Mouse (Mus musculus): ENCODE results near the gene Vmp1. TPM values are rescaled to one million over a fixed set of nuclear protein-coding genes. Genes with fewer than 3 reads are reported as not detected.

Gene Vmp1
- polyA plus RNA-seq, 1 experiment from 2014 or later, result 109 TPM

MicroRNAs within 50 kb of the gene (microRNA counts, 519-probe panel; counts per million panel counts)
- microRNA mmu-miR-21, result 6,586 counts per million, percentile 83 among the panel's probes with 10 or more counts

Small RNA genes lying within 50 kb of the gene (microRNA-seq; reads per million reads assigned to microRNA genes)
- gene Mir21a, result 34,928 reads per million, percentile 98 among the genes with 10 or more reads in this experiment

Other genes starting within 250 kb of the Vmp1 start
- gene Rnft1, start 199.2 kb downstream of the Vmp1 start, polyA plus RNA-seq (2016; fragmentation: Nextera tagmentation; extraction: Ambion mirVana), result 45.3 and 46.8 TPM in 2 replicates
- gene Rps6kb1, start 139.0 kb downstream of the Vmp1 start, polyA plus RNA-seq (2016; fragmentation: Nextera tagmentation; extraction: Ambion mirVana), result 56.8 and 57.1 TPM in 2 replicates
- 11.1 and 11.4 TPM in 2 replicates for gene Tubd1, start 138.8 kb downstream of the Vmp1 start, polyA plus RNA-seq (2016; fragmentation: Nextera tagmentation; extraction: Ambion mirVana)
- gene Ptrh2, start 149 bp upstream of the Vmp1 start, polyA plus RNA-seq (2016; fragmentation: Nextera tagmentation; extraction: Ambion mirVana), result 21.5 TPM in 2 replicates
- gene Cltc, start 73.7 kb upstream of the Vmp1 start, polyA plus RNA-seq (2016; fragmentation: Nextera tagmentation; extraction: Ambion mirVana), result 194 and 206 TPM in 2 replicates
- 16.3 and 16.5 TPM in 2 replicates for gene Dhx40, start 123.9 kb upstream of the Vmp1 start, polyA plus RNA-seq (2016; fragmentation: Nextera tagmentation; extraction: Ambion mirVana)